Mouse (Mus musculus) kidney, embryonic 15.5 days (tissue): Measurements from ENCODE around the gene Sdk2. TPM values are rescaled to one million over a fixed set of nuclear protein-coding genes. Genes with fewer than 3 reads are reported as not detected.
A peak's percentile ranks its signal among the peaks of the same experiment; 100 is the strongest.

Experiments
- ATAC-seq: fragments of 200-750 bp; cut with Nextera tagmentation; replicated peaks from 2 replicates; pipeline ENCODE4 v1.8.0; 2017; ENCODE audit warnings: moderate TSS enrichment; ENCODE audit not compliant: low FRiP score
- H3K27ac ChIP-seq: fragments of 300-500 bp; sonication (generic); 2 replicates; pipeline ENCODE4 v1.5.1; 2015; ENCODE audit warnings: mild to moderate bottlenecking, inconsistent platforms
- H3K27me3 ChIP-seq: fragments of 300-500 bp; sonication (generic); 2 replicates; pipeline ENCODE4 v1.6.1; 2015; ENCODE audit warnings: inconsistent platforms
- H3K36me3 ChIP-seq: fragments of 300-500 bp; sonication (generic); 2 replicates; pipeline ENCODE4 v1.6.1; 2015; ENCODE audit warnings: inconsistent platforms
- H3K4me1 ChIP-seq: fragments of 300-500 bp; sonication (generic); 2 replicates; pipeline ENCODE4 v1.6.1; 2015; ENCODE audit warnings: inconsistent platforms
- H3K4me2 ChIP-seq: fragments of 300-500 bp; sonication (generic); 2 replicates; pipeline ENCODE4 v1.6.1; 2015; ENCODE audit warnings: moderate library complexity, mild to moderate bottlenecking, inconsistent platforms
- H3K4me3 ChIP-seq: fragments of 300-500 bp; sonication (generic); replicated peaks from 2 replicates; pipeline ENCODE4 v1.5.1; 2015; ENCODE audit warnings: mild to moderate bottlenecking, inconsistent platforms
- H3K9ac ChIP-seq: fragments of 300-500 bp; sonication (generic); 2 replicates; pipeline ENCODE4 v1.6.1; 2015; ENCODE audit warnings: mild to moderate bottlenecking, inconsistent platforms
- H3K9me3 ChIP-seq: fragments of 300-500 bp; sonication (generic); replicated peaks from 2 replicates; pipeline ENCODE4 v1.6.1; 2016; ENCODE audit warnings: inconsistent platforms
- WGBS: fragments of 180-500 bp; shearing (Covaris S2); methylation state at CpG from one replicate; pipeline ENCODE4 v1.1.7; 2015; ENCODE audit warnings: mixed read lengths; 5-methylcytosine and 5-hydroxymethylcytosine counted together
- polyA plus RNA-seq: library from polyadenylated mRNA; unstranded; fragments of >200 nt; fragmentation: Nextera tagmentation; extraction: Ambion mirVana; gene quantifications from 2 replicates; pipeline ENCODE4 v1.2.1, GENCODE M21; 2015

The Sdk2 gene
- polyA plus RNA-seq, 1 experiment from 2014 or later = 4.3 TPM

DNA sequence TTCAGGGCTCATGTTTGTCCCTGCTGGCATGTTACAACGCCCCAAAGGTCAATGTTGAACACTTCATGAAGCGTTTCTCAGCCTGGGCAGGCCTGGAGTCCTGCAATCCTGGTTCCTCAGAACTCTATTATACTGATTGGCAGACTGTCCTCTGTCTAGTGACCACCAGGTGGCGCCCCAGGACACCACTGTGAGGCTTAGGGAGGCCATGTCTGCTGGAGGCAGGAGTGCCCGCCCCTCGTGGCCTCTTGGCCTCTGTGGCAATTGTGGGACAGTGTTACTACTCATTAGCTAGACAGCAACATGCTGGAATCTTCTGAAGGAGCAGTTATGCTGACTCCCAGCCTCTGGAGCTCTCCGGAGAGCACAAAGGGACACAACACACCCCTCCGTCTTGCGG lies 201.2 kb downstream of the Sdk2 start:
- no peaks in the 10 kb centered on the region for H3K36me3 ChIP-seq
- 33% methylated on average over 8 of the region's 8 CpGs for WGBS
- peaks cover 4% of the 10 kb centered on the region for H3K4me1 ChIP-seq
- H3K9ac ChIP-seq = no peak overlapping the region
- no peaks in the 10 kb centered on the region for H3K27me3 ChIP-seq
- H3K4me3 ChIP-seq = no peak overlapping the region
- H3K9me3 ChIP-seq = no peaks in the 10 kb centered on the region
- H3K27ac ChIP-seq = no peak overlapping the region
- no peak overlapping the region for H3K4me2 ChIP-seq
- ATAC-seq = peak; percentile 79

DNA sequence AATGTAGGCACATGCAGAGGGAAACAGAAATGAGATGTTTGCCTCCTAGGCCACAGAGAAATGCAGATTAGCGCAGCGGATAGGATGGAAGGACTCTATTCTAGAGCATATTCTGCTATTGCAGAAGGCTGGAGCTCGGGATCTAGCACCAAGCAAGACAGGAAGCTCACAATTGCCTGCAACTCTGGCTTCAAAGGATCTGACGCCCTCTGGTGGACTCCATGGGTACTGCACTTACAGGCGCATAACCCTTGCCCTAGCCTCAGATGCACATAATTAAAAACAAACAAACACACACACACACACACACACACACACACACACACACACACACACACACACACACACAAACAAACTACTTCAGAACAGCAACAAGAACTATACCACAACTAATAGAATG lies 203.4 kb downstream of the Sdk2 start:
- H3K36me3 ChIP-seq = no peaks in the 10 kb centered on the region
- no peak overlapping the region for H3K27ac ChIP-seq
- H3K4me2 ChIP-seq = no peak overlapping the region
- no peak overlapping the region for H3K4me3 ChIP-seq
- 82% methylated on average over 5 of the region's 5 CpGs for WGBS
- no peak for ATAC-seq
- peaks cover 4% of the 10 kb centered on the region for H3K4me1 ChIP-seq
- H3K27me3 ChIP-seq = no peaks in the 10 kb centered on the region
- no peaks in the 10 kb centered on the region for H3K9me3 ChIP-seq
- no peak overlapping the region for H3K9ac ChIP-seq

DNA sequence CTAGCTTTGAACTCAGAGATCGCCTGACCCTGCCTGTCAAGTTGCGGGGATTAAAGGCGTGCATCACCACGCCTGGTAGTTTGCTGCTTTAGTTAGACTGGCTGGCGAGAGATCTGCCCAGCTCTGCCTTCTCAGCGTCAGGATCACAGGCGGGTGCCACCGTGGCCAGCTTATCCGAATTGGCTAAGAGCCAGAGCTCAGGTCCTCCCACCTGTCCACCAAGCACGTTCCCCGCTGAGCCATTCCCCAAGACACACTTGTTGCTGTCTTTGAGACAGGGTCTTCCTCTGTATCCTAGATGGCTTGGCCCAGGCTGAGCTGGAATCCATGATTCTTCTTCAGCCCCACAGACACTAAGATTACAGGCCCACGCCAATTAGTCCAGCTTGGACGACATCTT lies 211.2 kb downstream of the Sdk2 start:
- H3K27ac ChIP-seq = no peak overlapping the region
- no peak for ATAC-seq
- H3K4me2 ChIP-seq = no peak overlapping the region
- no peaks in the 10 kb centered on the region for H3K27me3 ChIP-seq
- no peak overlapping the region for H3K9ac ChIP-seq
- no peak overlapping the region for H3K4me3 ChIP-seq
- H3K4me1 ChIP-seq = no peaks in the 10 kb centered on the region
- no peaks in the 10 kb centered on the region for H3K9me3 ChIP-seq
- WGBS = 86% methylated on average over 13 of the region's 13 CpGs
- H3K36me3 ChIP-seq = no peaks in the 10 kb centered on the region; the same call in 1 of the 2 replicates

DNA sequence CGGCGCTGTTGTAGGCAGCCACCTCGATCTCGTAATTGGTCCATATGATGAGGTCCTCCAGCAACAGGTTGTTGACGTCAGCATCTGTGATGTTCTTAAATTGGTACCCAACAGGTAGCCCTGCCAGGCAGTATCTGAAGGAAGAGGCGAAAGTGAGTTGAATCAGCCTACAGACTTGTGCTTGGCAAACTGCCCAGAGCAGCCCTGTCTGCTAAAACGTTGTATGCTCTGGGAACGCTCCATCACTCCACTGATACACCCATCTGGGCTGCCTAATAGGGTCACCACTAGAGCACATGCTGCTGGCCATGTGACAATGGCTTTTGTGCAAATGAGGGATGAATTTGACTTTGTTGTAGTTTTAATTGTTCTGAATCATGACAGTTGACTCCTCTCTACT lies 215.1 kb downstream of the Sdk2 start:
- Histone ChIP-seq H3K36me3 (no peaks in the 10 kb centered on the region; the same call in 1 of the 2 replicates), H3K4me1 (peaks cover 3% of the 10 kb centered on the region; the same call in 1 of the 2 replicates), H3K4me2 (no peak overlapping the region), H3K27me3 (no peaks in the 10 kb centered on the region), H3K9ac (no peak overlapping the region), H3K4me3 (no peak overlapping the region), H3K9me3 (no peaks in the 10 kb centered on the region), H3K27ac (no peak overlapping the region)
- ATAC-seq = no peak
- 77% methylated on average over 8 of the region's 8 CpGs for WGBS

DNA sequence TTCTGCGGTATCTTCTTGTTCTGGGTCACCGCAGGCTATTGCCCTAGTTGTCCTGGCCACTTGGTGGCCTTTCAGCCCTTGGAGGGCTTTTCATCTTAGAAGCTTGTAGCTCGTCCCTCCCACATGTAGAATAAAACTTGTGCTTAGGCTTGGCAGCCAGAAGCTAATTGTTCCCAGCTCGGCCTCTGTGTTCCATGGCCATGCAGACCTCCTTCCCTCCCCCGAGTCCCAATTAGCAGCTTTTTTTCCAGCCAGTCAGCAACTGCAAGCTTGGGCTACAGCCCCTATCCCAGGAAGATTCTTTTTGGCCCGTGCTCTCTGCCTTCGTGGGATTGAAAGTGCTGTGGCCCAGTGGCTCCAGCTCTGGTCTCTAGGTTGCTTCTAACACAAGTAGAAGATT lies 217.5 kb downstream of the Sdk2 start:
- Histone ChIP-seq H3K9ac (no peak overlapping the region), H3K4me2 (no peak overlapping the region), H3K4me3 (no peak overlapping the region), H3K4me1 (peaks cover 3% of the 10 kb centered on the region; the same call in 1 of the 2 replicates), H3K27me3 (no peaks in the 10 kb centered on the region), H3K9me3 (no peaks in the 10 kb centered on the region), H3K36me3 (no peaks in the 10 kb centered on the region), H3K27ac (no peak overlapping the region)
- ATAC-seq = no peak
- whole genome bisulfite sequencing = 41% methylated on average over 7 of the region's 7 CpGs

DNA sequence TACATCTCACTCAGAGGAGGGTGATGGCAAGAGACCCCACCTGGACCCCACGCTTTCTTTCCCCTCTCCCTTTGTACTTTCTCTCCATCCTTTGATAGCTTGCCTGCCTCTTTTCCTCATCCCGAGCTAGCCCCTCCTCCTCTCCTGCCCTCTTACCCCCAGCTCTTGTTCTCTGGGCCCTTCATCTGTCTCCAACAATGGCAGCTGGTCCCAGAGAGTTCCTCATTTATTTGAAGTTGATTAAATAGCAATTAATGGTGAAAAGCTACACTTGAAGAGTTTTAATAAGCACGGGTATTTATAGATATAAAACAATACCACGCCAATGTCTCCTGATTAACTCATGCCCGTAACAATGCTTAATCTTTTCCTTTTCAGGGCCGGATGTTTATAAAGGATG lies 222.9 kb downstream of the Sdk2 start:
- Histone ChIP-seq H3K4me3 (no peak overlapping the region), H3K9ac (no peak overlapping the region), H3K9me3 (no peaks in the 10 kb centered on the region), H3K36me3 (no peaks in the 10 kb centered on the region), H3K27ac (no peak overlapping the region), H3K27me3 (no peaks in the 10 kb centered on the region), H3K4me2 (no peak overlapping the region), H3K4me1 (no peaks in the 10 kb centered on the region)
- 78% methylated on average over 6 of the region's 6 CpGs for WGBS
- ATAC-seq = no peak

DNA sequence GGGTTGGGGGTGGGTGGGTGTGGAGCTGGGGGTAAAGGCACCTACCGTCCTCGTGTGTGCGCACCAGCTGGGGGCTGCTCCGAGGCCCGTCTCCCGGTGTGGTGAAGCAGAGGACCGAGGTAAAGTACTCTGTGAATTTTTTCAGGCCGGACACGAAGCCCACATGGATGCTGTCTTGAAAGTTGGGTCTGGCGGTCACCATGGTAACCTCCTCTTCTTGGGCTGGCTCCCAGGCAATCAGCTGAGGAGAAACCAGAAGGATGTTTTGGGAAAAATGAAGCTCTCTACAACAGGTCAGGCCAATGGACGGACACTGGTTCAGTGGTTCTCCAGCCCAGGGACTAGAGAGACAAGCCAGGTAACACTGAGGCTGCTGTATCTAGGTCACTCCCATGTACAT lies 224.0 kb downstream of the Sdk2 start:
- Histone ChIP-seq H3K4me1 (no peaks in the 10 kb centered on the region), H3K4me3 (no peak overlapping the region), H3K27me3 (no peaks in the 10 kb centered on the region), H3K36me3 (no peaks in the 10 kb centered on the region), H3K9ac (no peak overlapping the region), H3K27ac (no peak overlapping the region), H3K4me2 (no peak overlapping the region), H3K9me3 (no peaks in the 10 kb centered on the region)
- 94% methylated on average over 11 of the region's 11 CpGs for whole genome bisulfite sequencing
- no peak for ATAC-seq

DNA sequence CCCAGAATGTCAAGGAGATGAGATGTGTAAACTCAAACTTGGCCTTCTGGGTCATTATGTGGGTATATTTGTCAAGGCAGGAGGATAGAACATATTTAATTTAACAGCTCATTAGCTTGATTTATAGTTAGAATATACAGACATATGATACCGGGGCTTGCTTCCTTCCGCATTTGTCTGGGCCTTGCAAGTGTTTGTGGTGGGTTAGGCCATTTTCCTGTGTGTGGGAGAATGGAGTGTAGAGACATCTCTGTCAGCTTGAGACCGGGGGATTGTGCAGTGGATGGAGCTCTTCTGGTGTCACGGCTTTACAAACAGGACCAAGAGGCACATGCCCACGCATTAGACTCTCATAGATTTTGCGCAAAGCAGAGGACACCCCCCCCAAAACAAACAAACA lies 235.2 kb downstream of the Sdk2 start:
- Histone ChIP-seq H3K27me3 (no peaks in the 10 kb centered on the region), H3K9ac (no peak overlapping the region), H3K4me3 (no peak overlapping the region), H3K27ac (no peak overlapping the region), H3K4me2 (no peak overlapping the region), H3K4me1 (peaks cover 20% of the 10 kb centered on the region; the same call in 1 of the 2 replicates), H3K9me3 (no peaks in the 10 kb centered on the region), H3K36me3 (peaks cover 5% of the 10 kb centered on the region; the same call in 1 of the 2 replicates)
- 0 out of 2 replicates have a peak, but pooled peaks have one; percentile 33 for ATAC-seq
- 41% methylated on average over 6 of the region's 6 CpGs for WGBS

DNA sequence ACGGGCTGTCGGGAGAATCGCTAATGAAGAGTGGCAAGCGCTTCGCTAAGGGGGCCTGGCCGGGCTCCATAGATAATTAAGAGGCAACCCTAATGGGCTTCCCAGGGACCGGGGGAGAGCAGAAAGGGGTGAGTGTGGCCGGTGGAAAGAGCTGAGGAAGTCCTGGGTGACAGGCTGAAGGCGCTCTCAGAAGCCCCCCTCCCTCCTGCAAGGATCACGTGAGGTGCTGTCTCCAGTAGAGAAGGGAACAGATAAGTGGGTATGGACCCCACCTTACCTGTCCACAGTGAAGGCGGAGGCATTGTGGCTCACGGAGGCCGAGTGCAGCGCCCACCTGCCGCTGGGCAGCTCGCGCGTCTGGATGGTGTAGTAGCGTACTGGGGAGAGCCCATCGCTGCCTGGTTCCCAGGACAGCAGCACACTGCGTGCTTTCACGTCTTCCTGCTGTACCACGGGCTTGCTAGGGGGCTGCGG lies 238.7 kb downstream of the Sdk2 start:
- peaks cover 5% of the 10 kb centered on the region; the same call in 1 of the 2 replicates for H3K36me3 ChIP-seq
- H3K9ac ChIP-seq = no peak overlapping the region
- 40% methylated on average over 24 of the region's 24 CpGs for WGBS
- no peak overlapping the region for H3K4me2 ChIP-seq
- ATAC-seq = no peak
- H3K27me3 ChIP-seq = no peaks in the 10 kb centered on the region
- H3K4me3 ChIP-seq = no peak overlapping the region
- H3K27ac ChIP-seq = no peak overlapping the region
- H3K9me3 ChIP-seq = no peaks in the 10 kb centered on the region
- peaks cover 20% of the 10 kb centered on the region; the same call in 1 of the 2 replicates for H3K4me1 ChIP-seq

DNA sequence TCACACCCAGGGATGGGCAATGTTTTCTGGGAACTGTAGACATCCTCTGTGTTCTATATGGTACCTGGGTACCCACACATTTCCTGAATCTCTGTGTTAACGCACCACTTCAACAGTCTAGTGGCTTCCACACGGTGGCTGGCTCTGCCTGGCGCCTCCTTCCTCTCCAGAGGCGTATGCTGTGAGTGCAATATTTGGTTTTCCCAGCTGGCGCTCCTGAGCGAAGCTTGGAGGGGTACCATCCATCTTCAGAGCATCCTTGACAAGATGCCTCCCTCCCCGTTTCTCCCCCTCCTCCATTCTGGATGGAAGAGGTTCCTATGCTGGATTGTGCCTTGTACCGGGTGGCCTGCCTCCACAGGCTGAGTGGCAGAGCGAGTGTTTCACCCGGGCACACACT lies 246.8 kb downstream of the Sdk2 start:
- Histone ChIP-seq H3K9ac (no peak overlapping the region), H3K36me3 (no peaks in the 10 kb centered on the region), H3K9me3 (no peaks in the 10 kb centered on the region), H3K4me1 (0 out of 2 replicates have a peak, but pooled peaks cover 3% of the 10 kb centered on the region), H3K27ac (no peak overlapping the region), H3K27me3 (no peaks in the 10 kb centered on the region), H3K4me3 (no peak overlapping the region), H3K4me2 (no peak overlapping the region)
- WGBS = 82% methylated on average over 10 of the region's 10 CpGs
- ATAC-seq = no peak

DNA sequence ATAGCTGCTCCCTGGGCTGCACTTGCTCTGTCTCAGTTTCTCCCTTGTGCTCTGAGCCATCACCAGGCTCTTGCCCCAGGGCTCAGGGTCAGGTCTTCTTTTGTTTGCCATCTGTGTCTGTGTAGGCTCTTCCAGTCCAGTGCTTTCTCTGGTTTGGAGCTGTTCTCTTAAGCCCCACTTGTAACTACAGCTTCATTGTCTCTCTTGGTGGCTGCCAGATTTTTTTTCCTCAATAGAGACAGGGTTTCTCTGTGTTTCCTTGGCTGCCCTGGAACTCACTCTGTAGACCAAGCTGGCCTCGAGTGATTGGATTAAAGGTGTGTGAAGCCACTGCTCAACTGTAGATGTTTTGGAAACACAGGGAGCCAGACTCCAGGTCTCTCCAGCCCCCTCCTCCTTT lies 247.8 kb downstream of the Sdk2 start:
- no peak overlapping the region for H3K4me3 ChIP-seq
- ATAC-seq = no peak
- no peaks in the 10 kb centered on the region for H3K36me3 ChIP-seq
- WGBS = 54% methylated on average over 1 of the region's 1 CpGs
- H3K9ac ChIP-seq = no peak overlapping the region
- H3K4me2 ChIP-seq = no peak overlapping the region
- H3K27me3 ChIP-seq = no peaks in the 10 kb centered on the region
- 0 out of 2 replicates have a peak, but pooled peaks cover 3% of the 10 kb centered on the region for H3K4me1 ChIP-seq
- H3K9me3 ChIP-seq = no peaks in the 10 kb centered on the region
- H3K27ac ChIP-seq = no peak overlapping the region

DNA sequence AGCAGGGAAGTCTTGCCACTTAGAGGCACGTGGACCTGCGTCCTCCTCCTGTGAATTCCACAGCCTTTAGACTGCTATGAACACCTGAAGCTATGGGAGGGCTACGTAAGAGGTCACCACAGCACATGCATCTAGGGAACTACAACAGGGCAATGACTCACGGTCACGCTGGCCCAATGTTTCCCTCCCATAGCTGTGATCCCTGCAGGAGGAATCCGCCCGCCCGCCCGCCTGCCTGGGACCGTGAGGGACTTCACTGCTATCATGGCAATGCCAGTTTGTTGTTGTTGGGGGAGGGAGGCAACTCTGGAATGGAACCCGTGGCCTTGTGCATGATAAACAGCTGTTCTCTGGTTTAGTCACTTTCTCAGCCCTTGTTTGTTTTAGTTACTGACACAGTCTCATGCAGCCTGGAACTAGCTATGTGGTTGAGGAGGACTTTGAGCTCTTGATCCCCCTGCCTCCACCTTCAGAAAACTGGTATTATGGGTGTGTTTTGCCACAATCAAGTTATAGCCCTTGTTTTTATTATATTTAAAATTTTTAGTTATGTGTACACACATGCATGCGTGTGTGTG lies 249.8 kb downstream of the Sdk2 start:
- H3K27ac ChIP-seq = no peak overlapping the region

DNA sequence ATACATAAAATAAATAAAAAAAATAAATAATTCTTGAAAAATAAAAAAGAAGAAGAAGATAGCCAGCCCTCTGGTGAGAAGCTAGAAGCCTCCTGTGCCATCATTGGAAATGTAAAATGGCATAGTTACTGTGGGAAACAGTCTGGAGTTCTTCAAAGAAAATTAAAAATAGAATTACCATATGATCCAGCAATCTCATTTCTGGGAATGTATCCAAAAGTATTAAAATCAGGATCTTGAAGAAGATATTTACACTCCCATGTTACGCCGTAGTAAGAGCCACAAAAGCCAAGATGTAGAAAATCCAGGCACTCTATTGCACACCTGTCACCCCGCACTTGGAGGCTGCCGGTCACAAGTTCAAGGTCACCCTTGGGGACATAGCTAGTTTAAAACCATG lies 250.4 kb downstream of the Sdk2 start:
- Histone ChIP-seq H3K9ac (no peak overlapping the region), H3K4me1 (0 out of 2 replicates have a peak, but pooled peaks cover 6% of the 10 kb centered on the region), H3K9me3 (no peaks in the 10 kb centered on the region), H3K36me3 (no peaks in the 10 kb centered on the region), H3K27ac (no peak overlapping the region), H3K4me3 (no peak overlapping the region), H3K27me3 (no peaks in the 10 kb centered on the region), H3K4me2 (no peak overlapping the region)
- no peak for ATAC-seq
- 68% methylated on average over 4 of the region's 4 CpGs for WGBS

More for the DNA sequence above, 249.8 kb downstream of the Sdk2 start:
- Histone ChIP-seq H3K9me3 (no peaks in the 10 kb centered on the region), H3K4me3 (no peak overlapping the region), H3K9ac (no peak overlapping the region), H3K4me1 (0 out of 2 replicates have a peak, but pooled peaks cover 3% of the 10 kb centered on the region), H3K36me3 (no peaks in the 10 kb centered on the region), H3K27me3 (no peaks in the 10 kb centered on the region), H3K4me2 (no peak overlapping the region)
- no peak for ATAC-seq
- WGBS = 57% methylated on average over 12 of the region's 12 CpGs
